Mouse (Mus musculus) heart, embryonic 15.5 days (tissue): Measurements from ENCODE around the gene Sco1. TPM values are rescaled to one million over a fixed set of nuclear protein-coding genes. Genes with fewer than 3 reads are reported as not detected.
"Not testable (repeated sequence)": the region's sequence is repeated elsewhere in the genome, so short reads cannot be mapped to it uniquely, and the experiment has no call there.

Source experiments
- ATAC-seq: fragments of 200-750 bp; cut with Nextera tagmentation; replicated peaks from 2 replicates; pipeline ENCODE4 v1.8.0; 2017; ENCODE audit warnings: low read depth, moderate TSS enrichment; ENCODE audit not compliant: insufficient number of reproducible peaks, insufficient read depth, low FRiP score
- H3K27ac ChIP-seq: fragments of 300-500 bp; sonication (generic); 2 replicates; pipeline ENCODE4 v1.5.1; 2015; ENCODE audit warnings: mild to moderate bottlenecking, inconsistent platforms
- H3K27me3 ChIP-seq: fragments of 300-500 bp; sonication (generic); 2 replicates; pipeline ENCODE4 v1.6.1; 2015; ENCODE audit warnings: inconsistent platforms
- H3K36me3 ChIP-seq: fragments of 300-500 bp; sonication (generic); 2 replicates; pipeline ENCODE4 v1.6.1; 2015; ENCODE audit warnings: mild to moderate bottlenecking, inconsistent platforms
- H3K4me1 ChIP-seq: fragments of 300-500 bp; sonication (generic); replicated peaks from 2 replicates; pipeline ENCODE4 v1.6.1; 2015; ENCODE audit warnings: inconsistent platforms
- H3K4me2 ChIP-seq: fragments of 300-500 bp; sonication (generic); 2 replicates; pipeline ENCODE4 v1.6.1; 2015; ENCODE audit warnings: inconsistent platforms, mild to moderate bottlenecking, moderate library complexity
- H3K4me3 ChIP-seq: fragments of 300-500 bp; sonication (generic); 2 replicates; pipeline ENCODE4 v1.5.1; 2015; ENCODE audit warnings: mild to moderate bottlenecking, inconsistent platforms
- H3K9ac ChIP-seq: fragments of 300-500 bp; sonication (generic); 2 replicates; pipeline ENCODE4 v1.6.1; 2015; ENCODE audit warnings: mild to moderate bottlenecking, inconsistent platforms
- H3K9me3 ChIP-seq: fragments of 300-500 bp; sonication (generic); replicated peaks from 2 replicates; pipeline ENCODE4 v1.6.1; 2016; ENCODE audit warnings: inconsistent platforms
- WGBS: fragments of 180-500 bp; shearing (Covaris S2); methylation state at CpG from one replicate; pipeline ENCODE4 v1.1.7; 2015; ENCODE audit warnings: mixed read lengths; 5-methylcytosine and 5-hydroxymethylcytosine counted together
- polyA plus RNA-seq: library from polyadenylated mRNA; unstranded; fragments of >200 nt; fragmentation: Nextera tagmentation; extraction: Ambion mirVana; gene quantifications from 2 replicates; pipeline ENCODE4 v1.2.1, GENCODE M21; 2015

Sco1 gene
- polyA plus RNA-seq, 1 experiment from 2014 or later: 17.5 TPM

DNA sequence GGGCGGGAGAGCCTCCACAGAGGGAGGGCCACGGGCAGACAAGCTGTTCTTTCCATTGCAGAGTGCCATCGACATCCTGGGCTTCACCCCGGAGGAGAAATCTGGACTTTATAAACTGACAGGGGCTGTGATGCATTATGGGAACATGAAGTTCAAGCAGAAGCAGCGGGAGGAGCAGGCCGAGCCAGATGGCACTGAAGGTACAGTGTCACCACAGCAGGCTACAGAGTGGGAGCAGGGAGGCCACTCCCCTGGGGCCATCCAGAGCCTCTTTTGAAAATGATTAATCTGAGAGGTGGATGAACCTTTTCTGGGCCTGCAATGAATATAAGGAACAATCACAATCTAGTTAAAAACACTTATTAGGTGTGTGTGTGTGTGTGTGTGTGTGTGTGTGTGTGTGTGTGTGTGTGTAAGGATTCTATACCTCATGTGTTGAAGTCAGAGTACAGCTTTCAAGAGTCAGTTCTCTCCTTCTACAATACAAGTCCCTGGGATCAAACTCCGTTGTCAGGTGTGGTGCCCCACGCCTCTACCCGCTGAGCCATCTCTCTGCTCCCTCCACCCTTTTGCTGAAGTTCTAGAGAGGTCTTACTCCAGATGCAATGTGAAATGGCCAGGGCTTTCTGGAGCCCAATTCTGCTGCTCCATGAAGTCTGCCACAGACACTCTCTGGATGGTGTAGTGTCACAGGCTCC is 34.1 kb downstream of the Sco1 start:
- peaks cover 43% of the 10 kb centered on the region for H3K27me3 ChIP-seq
- no peak overlapping the region for H3K4me3 ChIP-seq
- no peaks in the 10 kb centered on the region for H3K36me3 ChIP-seq
- WGBS: 48% methylated on average over 9 of the region's 9 CpGs
- H3K9ac ChIP-seq: no peak overlapping the region
- no peaks in the 10 kb centered on the region; the same call in 1 of the 2 replicates for H3K4me1 ChIP-seq
- no peak overlapping the region for H3K27ac ChIP-seq
- ATAC-seq: no peak
- no peaks in the 10 kb centered on the region for H3K9me3 ChIP-seq
- no peak overlapping the region for H3K4me2 ChIP-seq

DNA sequence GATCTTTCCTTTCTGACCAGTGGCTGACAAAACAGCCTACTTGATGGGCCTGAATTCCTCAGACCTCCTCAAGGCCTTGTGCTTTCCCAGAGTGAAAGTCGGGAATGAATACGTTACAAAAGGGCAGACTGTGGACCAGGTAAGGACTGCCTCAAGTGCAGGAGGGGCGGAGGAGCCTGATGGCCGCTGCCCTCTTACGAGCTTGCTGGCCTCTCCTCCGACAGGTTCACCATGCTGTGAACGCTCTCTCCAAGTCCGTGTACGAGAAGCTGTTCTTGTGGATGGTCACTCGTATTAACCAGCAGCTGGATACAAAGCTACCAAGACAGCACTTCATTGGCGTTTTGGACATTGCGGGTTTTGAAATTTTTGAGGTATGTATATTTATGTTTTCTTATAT is 34.8 kb downstream of the Sco1 start:
- H3K27me3 ChIP-seq: peaks cover 42% of the 10 kb centered on the region
- WGBS: 78% methylated on average over 12 of the region's 12 CpGs
- ATAC-seq: no peak

DNA sequence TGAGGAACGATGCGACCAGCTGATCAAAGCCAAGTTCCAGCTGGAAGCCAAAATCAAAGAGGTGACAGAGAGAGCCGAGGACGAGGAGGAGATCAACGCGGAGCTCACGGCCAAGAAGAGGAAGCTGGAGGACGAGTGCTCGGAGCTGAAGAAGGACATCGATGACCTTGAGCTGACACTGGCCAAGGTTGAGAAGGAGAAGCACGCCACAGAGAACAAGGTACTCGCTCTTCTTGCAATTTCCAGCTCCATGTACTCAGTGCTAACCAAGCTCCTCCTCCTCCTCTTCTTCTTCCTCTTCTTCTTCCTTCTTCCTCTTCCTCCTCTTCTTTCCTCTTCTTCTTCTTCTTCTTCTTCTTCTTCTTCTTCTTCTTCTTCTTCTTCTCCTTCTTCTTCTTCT is 39.9 kb downstream of the Sco1 start:
- not testable (repeated sequence) for H3K4me2 ChIP-seq, H3K9me3 ChIP-seq, H3K4me3 ChIP-seq, H3K36me3 ChIP-seq, H3K4me1 ChIP-seq, ATAC-seq, H3K9ac ChIP-seq, H3K27ac ChIP-seq
- WGBS: 84% methylated on average over 12 of the region's 12 CpGs
- peaks cover 34% of the 10 kb centered on the region for H3K27me3 ChIP-seq

More for the DNA sequence above, 34.8 kb downstream of the Sco1 start:
- Histone ChIP-seq H3K36me3 (no peaks in the 10 kb centered on the region), H3K9me3 (no peaks in the 10 kb centered on the region), H3K4me3 (no peak overlapping the region), H3K4me2 (no peak overlapping the region), H3K9ac (no peak overlapping the region), H3K4me1 (no peaks in the 10 kb centered on the region; the same call in 1 of the 2 replicates), H3K27ac (no peak overlapping the region)

DNA sequence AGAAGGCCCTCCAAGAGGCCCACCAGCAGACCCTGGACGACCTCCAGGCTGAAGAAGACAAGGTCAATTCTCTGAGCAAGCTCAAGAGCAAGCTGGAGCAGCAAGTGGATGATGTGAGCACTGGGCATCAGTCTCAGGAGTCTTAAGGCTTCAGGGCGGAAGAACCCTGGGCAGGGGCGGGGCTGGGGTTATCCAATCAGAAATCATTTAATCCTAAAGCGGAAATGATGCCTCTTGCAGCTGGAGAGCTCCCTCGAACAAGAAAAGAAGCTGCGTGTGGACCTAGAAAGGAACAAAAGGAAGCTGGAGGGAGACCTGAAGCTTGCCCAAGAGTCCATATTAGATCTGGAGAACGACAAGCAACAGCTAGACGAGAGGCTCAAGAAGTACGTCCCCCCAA is 40.7 kb downstream of the Sco1 start:
- WGBS: 74% methylated on average over 9 of the region's 9 CpGs
- Histone ChIP-seq H3K27me3 (peaks cover 34% of the 10 kb centered on the region), H3K4me1 (no peaks in the 10 kb centered on the region)

DNA sequence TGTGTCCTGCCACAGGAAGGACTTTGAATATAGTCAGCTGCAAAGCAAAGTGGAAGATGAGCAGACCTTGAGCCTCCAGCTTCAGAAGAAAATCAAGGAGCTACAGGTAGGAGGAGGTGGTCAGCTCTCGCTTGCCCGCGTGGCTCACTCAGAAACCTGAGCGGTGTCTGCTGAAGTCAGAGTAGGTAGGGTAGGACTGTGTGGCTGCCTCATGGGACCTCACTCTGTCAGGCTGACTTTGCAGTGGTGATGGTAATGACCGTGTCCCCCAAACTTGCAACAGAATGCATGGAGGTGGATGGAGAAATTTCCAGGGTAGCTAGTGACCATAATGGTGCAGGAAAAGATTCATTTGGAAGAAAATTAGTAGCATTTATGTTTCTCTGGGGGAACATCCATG is 41.2 kb downstream of the Sco1 start:
- no peaks in the 10 kb centered on the region for H3K36me3 ChIP-seq
- H3K4me1 ChIP-seq: no peaks in the 10 kb centered on the region
- 88% methylated on average over 5 of the region's 5 CpGs for WGBS
- no peak overlapping the region for H3K27ac ChIP-seq
- H3K4me3 ChIP-seq: no peak overlapping the region
- H3K4me2 ChIP-seq: no peak overlapping the region
- no peak for ATAC-seq
- H3K9ac ChIP-seq: no peak overlapping the region
- no peaks in the 10 kb centered on the region for H3K9me3 ChIP-seq
- H3K27me3 ChIP-seq: peaks cover 37% of the 10 kb centered on the region

More for the DNA sequence above, 40.7 kb downstream of the Sco1 start:
- Histone ChIP-seq H3K4me2 (no peak overlapping the region), H3K9ac (no peak overlapping the region), H3K36me3 (no peaks in the 10 kb centered on the region), H3K9me3 (no peaks in the 10 kb centered on the region), H3K4me3 (no peak overlapping the region), H3K27ac (no peak overlapping the region)
- ATAC-seq: no peak

DNA sequence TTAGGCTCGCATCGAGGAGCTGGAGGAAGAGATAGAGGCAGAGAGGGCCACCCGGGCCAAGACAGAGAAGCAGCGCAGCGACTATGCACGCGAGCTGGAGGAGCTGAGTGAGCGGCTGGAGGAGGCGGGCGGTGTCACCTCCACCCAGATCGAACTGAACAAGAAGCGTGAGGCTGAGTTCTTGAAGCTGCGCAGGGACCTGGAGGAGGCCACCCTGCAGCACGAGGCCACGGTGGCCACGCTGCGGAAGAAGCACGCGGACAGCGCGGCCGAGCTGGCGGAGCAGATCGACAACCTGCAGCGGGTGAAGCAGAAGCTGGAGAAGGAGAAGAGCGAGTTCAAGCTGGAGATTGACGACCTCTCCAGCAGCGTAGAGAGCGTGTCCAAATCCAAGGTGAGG is 42.0 kb downstream of the Sco1 start:
- Histone ChIP-seq H3K27ac (no peak overlapping the region), H3K27me3 (peaks cover 38% of the 10 kb centered on the region), H3K36me3 (no peaks in the 10 kb centered on the region), H3K4me2 (no peak overlapping the region), H3K9me3 (no peaks in the 10 kb centered on the region), H3K9ac (no peak overlapping the region), H3K4me3 (no peak overlapping the region), H3K4me1 (no peaks in the 10 kb centered on the region)
- WGBS: 56% methylated on average over 29 of the region's 29 CpGs
- ATAC-seq: no peak

DNA sequence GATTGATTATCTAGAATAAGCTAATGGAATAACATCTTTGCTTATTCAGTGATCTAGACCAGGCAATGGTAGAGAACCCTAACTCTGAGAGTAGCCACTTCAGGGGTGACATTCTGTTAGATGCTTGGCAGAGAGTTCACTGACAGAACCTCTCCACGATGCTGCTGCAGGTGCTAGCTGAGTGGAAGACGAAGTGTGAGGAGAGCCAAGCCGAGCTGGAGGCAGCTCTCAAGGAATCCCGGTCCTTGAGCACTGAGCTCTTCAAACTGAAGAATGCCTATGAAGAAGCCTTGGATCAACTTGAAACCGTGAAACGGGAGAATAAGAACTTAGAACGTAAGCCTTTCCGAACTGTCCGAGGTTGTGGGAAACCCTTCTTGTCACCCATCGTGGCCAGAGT is 45.2 kb downstream of the Sco1 start:
- peaks cover 40% of the 10 kb centered on the region for H3K27me3 ChIP-seq
- no peaks in the 10 kb centered on the region for H3K9me3 ChIP-seq
- H3K4me2 ChIP-seq: no peak overlapping the region
- WGBS: 85% methylated on average over 10 of the region's 10 CpGs
- H3K36me3 ChIP-seq: no peaks in the 10 kb centered on the region
- H3K9ac ChIP-seq: no peak overlapping the region
- H3K4me1 ChIP-seq: no peaks in the 10 kb centered on the region
- no peak overlapping the region for H3K4me3 ChIP-seq
- H3K27ac ChIP-seq: no peak overlapping the region
- no peak for ATAC-seq

DNA sequence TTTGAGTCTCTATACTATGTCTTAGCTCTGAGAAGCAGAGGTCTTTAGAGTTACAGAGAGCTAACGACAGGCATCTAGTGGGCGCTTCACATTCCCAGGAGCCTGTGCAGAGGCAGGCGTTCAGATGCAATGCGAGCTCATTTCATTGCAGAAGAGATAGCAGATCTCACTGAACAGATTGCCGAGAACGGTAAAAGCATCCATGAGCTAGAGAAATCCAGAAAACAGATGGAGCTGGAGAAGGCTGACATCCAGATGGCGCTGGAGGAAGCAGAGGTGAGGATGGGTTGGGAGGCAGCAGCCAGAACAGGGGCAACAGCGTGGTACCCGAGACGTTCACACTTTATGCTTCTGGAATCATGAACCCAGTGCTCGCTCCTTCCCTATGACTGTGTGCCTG is 46.0 kb downstream of the Sco1 start:
- Histone ChIP-seq H3K4me2 (no peak overlapping the region), H3K36me3 (no peaks in the 10 kb centered on the region), H3K9me3 (no peaks in the 10 kb centered on the region), H3K9ac (no peak overlapping the region), H3K4me3 (no peak overlapping the region), H3K27me3 (peaks cover 36% of the 10 kb centered on the region), H3K27ac (no peak overlapping the region), H3K4me1 (no peaks in the 10 kb centered on the region)
- ATAC-seq: no peak
- WGBS: 73% methylated on average over 11 of the region's 11 CpGs

DNA sequence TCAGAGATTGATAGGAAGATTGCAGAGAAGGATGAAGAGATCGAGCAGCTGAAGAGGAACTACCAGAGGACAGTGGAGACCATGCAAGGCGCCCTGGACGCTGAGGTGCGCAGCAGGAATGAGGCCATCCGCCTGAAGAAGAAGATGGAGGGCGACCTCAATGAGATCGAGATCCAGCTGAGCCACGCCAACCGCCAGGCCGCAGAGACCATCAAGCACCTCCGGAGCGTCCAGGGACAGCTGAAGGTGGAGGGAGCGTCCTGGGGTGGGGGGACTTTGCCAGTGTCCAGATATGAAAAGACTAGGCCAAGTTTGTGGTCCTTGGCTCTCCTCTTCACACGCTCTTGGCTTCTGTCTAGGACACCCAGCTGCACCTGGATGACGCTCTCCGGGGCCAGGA is 46.8 kb downstream of the Sco1 start:
- H3K9me3 ChIP-seq: no peaks in the 10 kb centered on the region
- H3K36me3 ChIP-seq: no peaks in the 10 kb centered on the region
- no peak overlapping the region for H3K9ac ChIP-seq
- no peak overlapping the region for H3K4me3 ChIP-seq
- no peak overlapping the region for H3K27ac ChIP-seq
- H3K27me3 ChIP-seq: peaks cover 28% of the 10 kb centered on the region
- no peak overlapping the region for H3K4me2 ChIP-seq
- no peak for ATAC-seq
- no peaks in the 10 kb centered on the region for H3K4me1 ChIP-seq
- WGBS: 92% methylated on average over 16 of the region's 16 CpGs

DNA sequence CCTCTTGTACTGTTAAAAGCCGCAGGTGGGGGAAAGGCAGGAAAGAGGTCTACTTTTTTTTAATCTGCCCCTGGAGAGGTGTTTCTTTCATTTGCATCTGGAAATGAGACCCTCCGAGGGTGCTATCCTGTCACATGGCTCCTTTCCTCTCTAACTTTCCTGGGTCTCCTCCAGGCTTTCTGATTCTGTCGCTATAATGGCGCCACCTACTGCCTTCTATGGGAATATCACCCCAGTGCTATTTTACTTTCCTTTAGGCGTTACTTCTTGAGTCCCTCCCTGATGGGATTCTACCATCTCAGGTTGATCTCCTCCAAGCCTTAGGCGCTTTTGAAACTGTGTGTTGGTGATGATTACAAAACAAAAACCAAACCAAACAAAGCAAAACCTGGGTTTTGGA is 47.7 kb downstream of the Sco1 start:
- H3K4me1 ChIP-seq: 0 out of 2 replicates have a peak, but pooled peaks cover 7% of the 10 kb centered on the region
- H3K4me2 ChIP-seq: no peak overlapping the region
- peaks cover 22% of the 10 kb centered on the region for H3K27me3 ChIP-seq
- ATAC-seq: no peak
- no peak overlapping the region for H3K27ac ChIP-seq
- H3K36me3 ChIP-seq: no peaks in the 10 kb centered on the region
- no peak overlapping the region for H3K9ac ChIP-seq
- WGBS: 26% methylated on average over 6 of the region's 6 CpGs
- H3K9me3 ChIP-seq: no peaks in the 10 kb centered on the region
- H3K4me3 ChIP-seq: no peak overlapping the region

DNA sequence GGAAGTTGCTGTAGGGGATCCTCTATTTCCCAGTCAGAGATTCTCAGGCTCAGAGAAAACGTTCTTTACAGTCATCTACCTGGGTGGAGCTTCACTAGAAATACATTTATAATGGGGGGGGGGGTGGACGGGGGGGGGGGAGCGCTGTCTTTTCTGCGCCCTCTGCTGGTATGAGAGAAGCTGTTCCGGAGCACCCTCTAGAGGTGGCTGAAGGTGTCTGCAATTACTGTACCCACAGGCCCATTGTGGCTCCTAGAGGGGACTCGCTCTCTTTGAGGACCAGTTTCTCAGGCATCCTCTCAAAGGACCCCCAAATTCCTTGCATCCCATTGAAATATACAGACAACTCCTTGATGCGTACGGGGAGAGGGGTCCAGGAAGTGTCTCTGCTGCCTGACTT is 49.2 kb downstream of the Sco1 start:
- no peak overlapping the region for H3K4me2 ChIP-seq
- no peak overlapping the region for H3K4me3 ChIP-seq
- ATAC-seq: no peak
- H3K27ac ChIP-seq: no peak overlapping the region
- no peak overlapping the region for H3K9ac ChIP-seq
- H3K9me3 ChIP-seq: no peaks in the 10 kb centered on the region
- no peaks in the 10 kb centered on the region for H3K36me3 ChIP-seq
- H3K27me3 ChIP-seq: peaks cover 17% of the 10 kb centered on the region
- peaks cover 13% of the 10 kb centered on the region for H3K4me1 ChIP-seq
- WGBS: 21% methylated on average over 8 of the region's 8 CpGs

DNA sequence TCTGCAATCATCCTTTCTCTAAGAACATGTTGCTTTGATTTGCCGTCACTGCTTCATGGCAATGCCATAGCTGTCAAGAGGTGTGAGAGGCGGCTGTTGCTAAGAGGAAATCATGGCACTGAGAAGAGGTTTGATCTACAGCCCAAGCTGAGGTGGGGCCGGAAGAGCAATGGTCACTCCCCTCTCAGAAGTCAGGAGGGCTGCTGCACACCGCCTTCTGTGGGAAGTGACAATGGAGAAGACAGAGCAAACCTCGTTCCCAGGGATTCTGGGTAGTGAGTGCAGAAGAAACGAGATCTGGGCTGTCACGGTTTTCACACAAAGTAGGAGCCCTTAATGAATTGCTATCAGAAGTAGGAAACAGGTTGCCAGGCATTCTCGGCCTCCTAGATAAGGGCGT is 50.8 kb downstream of the Sco1 start:
- ATAC-seq: no peak
- 78% methylated on average over 9 of the region's 9 CpGs for WGBS
- Histone ChIP-seq H3K27ac (no peak overlapping the region), H3K4me1 (peaks cover 13% of the 10 kb centered on the region), H3K36me3 (no peaks in the 10 kb centered on the region), H3K27me3 (peaks cover 12% of the 10 kb centered on the region), H3K9ac (no peak overlapping the region), H3K9me3 (no peaks in the 10 kb centered on the region), H3K4me2 (no peak overlapping the region), H3K4me3 (no peak overlapping the region)
